Mouse (Mus musculus) liver, adult (tissue): Measurements from ENCODE around the gene Brs3.

Experiments
- GATA4 ChIP-seq: IDR thresholded peaks from 2 replicates; pipeline ENCODE4 v1.6.1; 2014; ENCODE audit warnings: mild to moderate bottlenecking, low read length; ENCODE audit not compliant: insufficient replicate concordance

Gene Brs3

GRCm38 (mm10) chrX:57042774-57043173 lies at the start of gene Brs3:
TSS of gene Brs3 (plus strand) at chrX:57043074.
- no peak for TF ChIP-seq GATA4

GRCm38 (mm10) chrX:57012891-57013290 lies 30.0 kb upstream of the Brs3 start:
- no peak for TF ChIP-seq GATA4

- no peak for TF ChIP-seq GATA4
These were observed 995 bp downstream of the Brs3 start for GRCm38 (mm10) chrX:57043869-57044268.

GRCm38 (mm10) chrX:57052848-57053173 lies 9.9 kb downstream of the Brs3 start:
- no peak for TF ChIP-seq GATA4

- TF ChIP-seq GATA4, result no peak
These were observed 10.5 kb downstream of the Brs3 start, which contains the start of gene Htatsf1 for GRCm38 (mm10) chrX:57053174-57053992. TSS of gene Htatsf1 (plus strand) at chrX:57053583.

- no peak for TF ChIP-seq GATA4
These were observed 11.1 kb downstream of the Brs3 start for GRCm38 (mm10) chrX:57053993-57054385.

- TF ChIP-seq GATA4, result no peak
These were observed 38.6 kb downstream of the Brs3 start for GRCm38 (mm10) chrX:57081496-57081895.

- TF ChIP-seq GATA4, result no peak
These were observed 44.9 kb downstream of the Brs3 start, which contains the start of gene Vgll1 for GRCm38 (mm10) chrX:57087806-57088205. TSS of gene Vgll1 (plus strand) at chrX:57088106.
